Mouse (Mus musculus) mouse trophoblast stem cell (cell line): ENCODE measurements around the gene S1pr5.
"Not testable (repeated sequence)": the region's sequence is repeated elsewhere in the genome, so short reads cannot be mapped to it uniquely, and the experiment has no call there.

ENCODE experiments used
- in situ Hi-C, 2 experiments: fragments of 300-500 bp; cut with MseI, MboI; formaldehyde crosslinking; loops; 2 replicates in 1 of 2; 3 replicates in 1 of 2; pipeline ENCODE4 v1.15.1; 2025

Gene S1pr5

GRCm38 (mm10) chr9:21237368-21238003 lies 10.8 kb downstream of the S1pr5 start:
- in situ Hi-C loops, result no loop called here

- in situ Hi-C loops, result no loop called here
Observed at GRCm38 (mm10) chr9:21236991-21237367, 11.3 kb downstream of the S1pr5 start.

- in situ Hi-C loops, result no loop called here
Observed at GRCm38 (mm10) chr9:21235341-21235740, 12.9 kb downstream of the S1pr5 start.

- in situ Hi-C loops, result no loop called here
Observed at GRCm38 (mm10) chr9:21233805-21234204, 14.4 kb downstream of the S1pr5 start.

- in situ Hi-C loops, result no loop called here
Observed at GRCm38 (mm10) chr9:21233366-21233765, 14.9 kb downstream of the S1pr5 start.

GRCm38 (mm10) chr9:21232867-21233266 lies 15.4 kb downstream of the S1pr5 start:
- in situ Hi-C loops, result no loop called here

- in situ Hi-C loops, result no loop called here
Observed at GRCm38 (mm10) chr9:21231551-21231950, 16.7 kb downstream of the S1pr5 start.

- in situ Hi-C loops, result no loop called here
Observed at GRCm38 (mm10) chr9:21227342-21227741, 20.9 kb downstream of the S1pr5 start.

GRCm38 (mm10) chr9:21225415-21225758 lies 22.9 kb downstream of the S1pr5 start:
- in situ Hi-C loops, result no loop called here

GRCm38 (mm10) chr9:21224576-21225414 lies 23.4 kb downstream of the S1pr5 start:
- in situ Hi-C loops, result no loop called here

- in situ Hi-C loops, result no loop called here
Observed at GRCm38 (mm10) chr9:21223906-21224305, 24.3 kb downstream of the S1pr5 start.

GRCm38 (mm10) chr9:21223490-21223889 lies 24.8 kb downstream of the S1pr5 start:
- in situ Hi-C loops, result not testable (repeated sequence)

GRCm38 (mm10) chr9:21221383-21221929 lies 26.8 kb downstream of the S1pr5 start:
- in situ Hi-C loops, result no loop called here

- in situ Hi-C loops, result no loop called here
Observed at GRCm38 (mm10) chr9:21220490-21221382, 27.5 kb downstream of the S1pr5 start.

- in situ Hi-C loops, result no loop called here
Observed at GRCm38 (mm10) chr9:21219820-21220219, 28.4 kb downstream of the S1pr5 start.

GRCm38 (mm10) chr9:21216050-21216841 lies 32.0 kb downstream of the S1pr5 start:
- in situ Hi-C loops, result no loop called here

GRCm38 (mm10) chr9:21213617-21214190 lies 34.5 kb downstream of the S1pr5 start:
- in situ Hi-C loops, result no loop called here

GRCm38 (mm10) chr9:21211624-21212023 lies 36.6 kb downstream of the S1pr5 start:
- in situ Hi-C loops, result no loop called here

- in situ Hi-C loops, result no loop called here
Observed at GRCm38 (mm10) chr9:21210821-21211220, 37.4 kb downstream of the S1pr5 start.

- in situ Hi-C loops, result no loop called here
Observed at GRCm38 (mm10) chr9:21208626-21209025, 39.6 kb downstream of the S1pr5 start.

GRCm38 (mm10) chr9:21206848-21207247 lies 41.4 kb downstream of the S1pr5 start:
- in situ Hi-C loops, result no loop called here
